22 mouse cellular contexts compared by ENCODE assay signal in genomic region chr7:139215946-139216345, GRCm38 (mm10). TPM values are rescaled to one million over a fixed set of nuclear protein-coding genes. Genes with fewer than 3 reads are reported as not detected.
"Had no signal": no experiment of that assay in that cellular context is flagged by ENCODE, and none has a peak within 500 bp of the region (broad histone marks: within the 10 kb centered on the region; RNA-seq: fewer than 3 reads in every experiment).

No protein-coding gene starts in this region.

- DNase-seq: kidney, adult 18-20 months; kidney, adult 9 months; kidney, postnatal 14 days; kidney, postnatal 4 days; left cerebral cortex, postnatal 4 days; liver, embryonic 13.5 days; lung, embryonic 14.5 days; retina, postnatal 1 day; right cerebral cortex, postnatal 25 days; spleen, adult 18-20 months; thymus, postnatal 25 days had no signal

- H3K4me3 ChIP-seq: limb, embryonic 12.5 days; limb, embryonic 15.5 days; liver, embryonic 13.5 days; midbrain, embryonic 10.5 days; midbrain, embryonic 13.5 days; myocyte; neural tube, embryonic 13.5 days; stomach, embryonic 15.5 days had no signal

RNA-seq across cellular contexts. Expression of gene Stk32c, which starts 2.8 kb away (rescaled TPM):
- total RNA-seq: neutrophil, adult 5-6 weeks had no signal
- polyA plus RNA-seq: liver, embryonic 13.5 days; liver, embryonic 16.5 days; thymus, postnatal 0 days had no signal

RNA-seq across cellular contexts. Expression of gene Lrrc27, which starts 3.2 kb away (rescaled TPM):
- total RNA-seq: monocyte, adult 5-6 weeks had no signal
